Mouse (Mus musculus): ENCODE measurements around the gene Trmo. TPM values are rescaled to one million over a fixed set of nuclear protein-coding genes. Genes with fewer than 3 reads are reported as not detected.

The Trmo gene
- polyA plus RNA-seq, 3 experiments from 2014 or later: 8.1 to 18.0 (median 15.4) TPM

- ATAC-seq: no peak
Observed at GRCm38 (mm10) chr4:46370406-46370805, 18.8 kb downstream of the Trmo start.

- no peak for ATAC-seq
Observed at GRCm38 (mm10) chr4:46369070-46369469, 20.2 kb downstream of the Trmo start.

GRCm38 (mm10) chr4:46367487-46367959 is 21.7 kb downstream of the Trmo start:
- ATAC-seq: no peak

- no peak for ATAC-seq
Observed at GRCm38 (mm10) chr4:46364360-46364759, 24.9 kb downstream of the Trmo start.

GRCm38 (mm10) chr4:46361258-46361657 is 28.0 kb downstream of the Trmo start:
- ATAC-seq: no peak

- no peak for ATAC-seq
Observed at GRCm38 (mm10) chr4:46359539-46360253, 29.5 kb downstream of the Trmo start.

- no peak for ATAC-seq
Observed at GRCm38 (mm10) chr4:46356351-46357133, 32.7 kb downstream of the Trmo start.

GRCm38 (mm10) chr4:46353045-46353444 is 36.2 kb downstream of the Trmo start:
- ATAC-seq: no peak

- no peak for ATAC-seq
Observed at GRCm38 (mm10) chr4:46349530-46349929, 39.7 kb downstream of the Trmo start.

GRCm38 (mm10) chr4:46348897-46349296 is 40.3 kb downstream of the Trmo start:
- ATAC-seq: no peak

GRCm38 (mm10) chr4:46347580-46348515 is 41.4 kb downstream of the Trmo start:
- no peak for ATAC-seq

- ATAC-seq: no peak
Observed at GRCm38 (mm10) chr4:46347141-46347540, 42.1 kb downstream of the Trmo start.

GRCm38 (mm10) chr4:46346221-46346620 is 43.0 kb downstream of the Trmo start:
- ATAC-seq: no peak

GRCm38 (mm10) chr4:46345773-46346100 is 43.5 kb downstream of the Trmo start:
- ATAC-seq: no peak

- ATAC-seq: no peak
Observed at GRCm38 (mm10) chr4:46345056-46345772, 44.0 kb downstream of the Trmo start.

- peak; percentile 54 for ATAC-seq
Observed at GRCm38 (mm10) chr4:46344288-46344687, 44.9 kb downstream of the Trmo start.

GRCm38 (mm10) chr4:46343596-46344260 is 45.5 kb downstream of the Trmo start, which contains the start of gene Foxe1:
Gene Foxe1 (plus strand): TSS chr4:46343609.
- no peak for ATAC-seq

GRCm38 (mm10) chr4:46342711-46343286 is 46.4 kb downstream of the Trmo start:
- ATAC-seq: no peak

GRCm38 (mm10) chr4:46341831-46342680 is 47.2 kb downstream of the Trmo start:
- no peak for ATAC-seq

GRCm38 (mm10) chr4:46339584-46339983 is 49.7 kb downstream of the Trmo start:
- no peak for ATAC-seq

All from inflammation-experienced regulatory T-cells, adult 6 months (primary cell).